Mouse (Mus musculus): ENCODE measurements around the gene Stk10. TPM values are rescaled to one million over a fixed set of nuclear protein-coding genes. Genes with fewer than 3 reads are reported as not detected.

Stk10 gene
- polyA plus RNA-seq, 1 experiment from 2014 or later, result 1.4 TPM

- Histone ChIP-seq H3K9me3 (ENCODE audit: control insufficient read depth, low read length) (no peaks in the 10 kb centered on the region), H3K4me3 (replicated peaks; ENCODE audit: low read depth, low read length) (no peak overlapping the region), H3K9ac (replicated peaks; ENCODE audit: low read length) (no peak overlapping the region), H3K27me3 (ENCODE audit: control insufficient read depth, insufficient read depth, low read length) (no peaks in the 10 kb centered on the region), H3K4me1 (ENCODE audit: control insufficient read depth, insufficient read depth, low read length) (no peaks in the 10 kb centered on the region), H3K4me2 (ENCODE audit: low read length) (no peak overlapping the region), H3K27ac (replicated peaks; ENCODE audit: low read depth, low read length) (no peak overlapping the region), H3K36me3 (ENCODE audit: control insufficient read depth, insufficient read depth, low read length) (no peaks in the 10 kb centered on the region)
- DNase-seq (no peak), ATAC-seq (ENCODE audit: low FRiP score, low TSS enrichment) (no peak)
- WGBS, result 58% methylated on average over 8 of the region's 8 CpGs
Observed at GRCm38 (mm10) chr11:32565088-32565487, 32.0 kb downstream of the Stk10 start.

- Histone ChIP-seq H3K4me1 (ENCODE audit: control insufficient read depth, insufficient read depth, low read length) (no peaks in the 10 kb centered on the region), H3K9me3 (ENCODE audit: control insufficient read depth, low read length) (no peaks in the 10 kb centered on the region), H3K9ac (replicated peaks; ENCODE audit: low read length) (no peak overlapping the region), H3K4me2 (ENCODE audit: low read length) (no peak overlapping the region), H3K36me3 (ENCODE audit: control insufficient read depth, insufficient read depth, low read length) (no peaks in the 10 kb centered on the region), H3K27me3 (ENCODE audit: control insufficient read depth, insufficient read depth, low read length) (no peaks in the 10 kb centered on the region), H3K4me3 (replicated peaks; ENCODE audit: low read depth, low read length) (no peak overlapping the region), H3K27ac (replicated peaks; ENCODE audit: low read depth, low read length) (no peak overlapping the region)
- DNase-seq (no peak), ATAC-seq (ENCODE audit: low FRiP score, low TSS enrichment) (no peak)
- 90% methylated on average over 6 of the region's 6 CpGs for WGBS
Observed at GRCm38 (mm10) chr11:32566184-32566583, 33.1 kb downstream of the Stk10 start.

GRCm38 (mm10) chr11:32567000-32567855, 34.1 kb downstream of the Stk10 start:
- DNase-seq (no peak), ATAC-seq (ENCODE audit: low FRiP score, low TSS enrichment) (peak; percentile 14; the same call in 1 of the 2 replicates)
- Histone ChIP-seq H3K9me3 (ENCODE audit: control insufficient read depth, low read length) (no peaks in the 10 kb centered on the region), H3K36me3 (ENCODE audit: control insufficient read depth, insufficient read depth, low read length) (no peaks in the 10 kb centered on the region), H3K27me3 (ENCODE audit: control insufficient read depth, insufficient read depth, low read length) (no peaks in the 10 kb centered on the region), H3K27ac (replicated peaks; ENCODE audit: low read depth, low read length) (no peak overlapping the region), H3K4me2 (ENCODE audit: low read length) (no peak overlapping the region), H3K4me1 (ENCODE audit: control insufficient read depth, insufficient read depth, low read length) (no peaks in the 10 kb centered on the region), H3K4me3 (replicated peaks; ENCODE audit: low read depth, low read length) (no peak overlapping the region), H3K9ac (replicated peaks; ENCODE audit: low read length) (no peak overlapping the region)
- 88% methylated on average over 10 of the region's 10 CpGs for WGBS

- no peaks in the 10 kb centered on the region for H3K4me1 ChIP-seq (ENCODE audit: control insufficient read depth, insufficient read depth, low read length)
- H3K9me3 ChIP-seq (ENCODE audit: control insufficient read depth, low read length), result no peaks in the 10 kb centered on the region
- H3K4me2 ChIP-seq (ENCODE audit: low read length), result no peak overlapping the region
- H3K36me3 ChIP-seq (ENCODE audit: control insufficient read depth, insufficient read depth, low read length), result no peaks in the 10 kb centered on the region
- H3K9ac ChIP-seq (replicated peaks; ENCODE audit: low read length), result no peak overlapping the region
- no peak for ATAC-seq (ENCODE audit: low FRiP score, low TSS enrichment)
- H3K4me3 ChIP-seq (replicated peaks; ENCODE audit: low read depth, low read length), result no peak overlapping the region
- no peaks in the 10 kb centered on the region for H3K27me3 ChIP-seq (ENCODE audit: control insufficient read depth, insufficient read depth, low read length)
- WGBS, result 92% methylated on average over 7 of the region's 7 CpGs
- no peak overlapping the region for H3K27ac ChIP-seq (replicated peaks; ENCODE audit: low read depth, low read length)
- no peak for DNase-seq
Observed at GRCm38 (mm10) chr11:32568060-32568459, 35.0 kb downstream of the Stk10 start.

- H3K9me3 ChIP-seq (ENCODE audit: control insufficient read depth, low read length), result no peaks in the 10 kb centered on the region
- WGBS, result 88% methylated on average over 15 of the region's 15 CpGs
- no peaks in the 10 kb centered on the region for H3K36me3 ChIP-seq (ENCODE audit: control insufficient read depth, insufficient read depth, low read length)
- no peak overlapping the region for H3K9ac ChIP-seq (replicated peaks; ENCODE audit: low read length)
- DNase-seq (no peak), ATAC-seq (ENCODE audit: low FRiP score, low TSS enrichment) (no peak)
- H3K27ac ChIP-seq (replicated peaks; ENCODE audit: low read depth, low read length), result no peak overlapping the region
- no peaks in the 10 kb centered on the region for H3K4me1 ChIP-seq (ENCODE audit: control insufficient read depth, insufficient read depth, low read length)
- H3K4me3 ChIP-seq (replicated peaks; ENCODE audit: low read depth, low read length), result no peak overlapping the region
- H3K4me2 ChIP-seq (ENCODE audit: low read length), result no peak overlapping the region
- no peaks in the 10 kb centered on the region for H3K27me3 ChIP-seq (ENCODE audit: control insufficient read depth, insufficient read depth, low read length)
Observed at GRCm38 (mm10) chr11:32568637-32569293, 35.7 kb downstream of the Stk10 start.

GRCm38 (mm10) chr11:32571103-32571502, 38.0 kb downstream of the Stk10 start:
- Histone ChIP-seq H3K36me3 (ENCODE audit: control insufficient read depth, insufficient read depth, low read length) (no peaks in the 10 kb centered on the region), H3K9ac (replicated peaks; ENCODE audit: low read length) (no peak overlapping the region), H3K4me1 (ENCODE audit: control insufficient read depth, insufficient read depth, low read length) (no peaks in the 10 kb centered on the region), H3K27ac (replicated peaks; ENCODE audit: low read depth, low read length) (no peak overlapping the region), H3K4me3 (replicated peaks; ENCODE audit: low read depth, low read length) (no peak overlapping the region), H3K4me2 (ENCODE audit: low read length) (no peak overlapping the region), H3K27me3 (ENCODE audit: control insufficient read depth, insufficient read depth, low read length) (no peaks in the 10 kb centered on the region), H3K9me3 (ENCODE audit: control insufficient read depth, low read length) (no peaks in the 10 kb centered on the region)
- WGBS, result 88% methylated on average over 6 of the region's 6 CpGs
- ATAC-seq (ENCODE audit: low FRiP score, low TSS enrichment) (no peak), DNase-seq (no peak)

- no peak overlapping the region for H3K9ac ChIP-seq (replicated peaks; ENCODE audit: low read length)
- H3K9me3 ChIP-seq (ENCODE audit: control insufficient read depth, low read length), result no peaks in the 10 kb centered on the region
- H3K27ac ChIP-seq (replicated peaks; ENCODE audit: low read depth, low read length), result no peak overlapping the region
- WGBS, result 93% methylated on average over 2 of the region's 2 CpGs
- no peaks in the 10 kb centered on the region for H3K36me3 ChIP-seq (ENCODE audit: control insufficient read depth, insufficient read depth, low read length)
- H3K4me1 ChIP-seq (ENCODE audit: control insufficient read depth, insufficient read depth, low read length), result no peaks in the 10 kb centered on the region
- no peak overlapping the region for H3K4me2 ChIP-seq (ENCODE audit: low read length)
- ATAC-seq (ENCODE audit: low FRiP score, low TSS enrichment), result no peak
- DNase-seq, result no peak
- no peak overlapping the region for H3K4me3 ChIP-seq (replicated peaks; ENCODE audit: low read depth, low read length)
- no peaks in the 10 kb centered on the region for H3K27me3 ChIP-seq (ENCODE audit: control insufficient read depth, insufficient read depth, low read length)
Observed at GRCm38 (mm10) chr11:32573669-32574068, 40.6 kb downstream of the Stk10 start.

GRCm38 (mm10) chr11:32575964-32576759, 43.1 kb downstream of the Stk10 start:
- no peak for ATAC-seq (ENCODE audit: low FRiP score, low TSS enrichment)
- H3K27ac ChIP-seq (replicated peaks; ENCODE audit: low read depth, low read length), result peak overlapping the region; percentile 52; the same call in 1 of the 2 replicates

More at GRCm38 (mm10) chr11:32575964-32576759, 43.1 kb downstream of the Stk10 start:
- no peak overlapping the region for H3K4me2 ChIP-seq (ENCODE audit: low read length)
- 81% methylated on average over 6 of the region's 6 CpGs for WGBS
- H3K4me1 ChIP-seq (ENCODE audit: control insufficient read depth, insufficient read depth, low read length), result no peaks in the 10 kb centered on the region
- H3K4me3 ChIP-seq (replicated peaks; ENCODE audit: low read depth, low read length), result no peak overlapping the region
- peak; percentile 27 for DNase-seq
- no peaks in the 10 kb centered on the region for H3K36me3 ChIP-seq (ENCODE audit: control insufficient read depth, insufficient read depth, low read length)
- no peaks in the 10 kb centered on the region for H3K9me3 ChIP-seq (ENCODE audit: control insufficient read depth, low read length)
- no peaks in the 10 kb centered on the region for H3K27me3 ChIP-seq (ENCODE audit: control insufficient read depth, insufficient read depth, low read length)
- no peak overlapping the region for H3K9ac ChIP-seq (replicated peaks; ENCODE audit: low read length)

Measured in midbrain, embryonic 14.5 days (tissue).